Mouse (Mus musculus) heart, embryonic 15.5 days (tissue): Measurements from ENCODE around the gene Prc1. TPM values are rescaled to one million over a fixed set of nuclear protein-coding genes. Genes with fewer than 3 reads are reported as not detected.
A peak's percentile ranks its signal among the peaks of the same experiment; 100 is the strongest.

Experiments used
- ATAC-seq: fragments of 200-750 bp; cut with Nextera tagmentation; replicated peaks from 2 replicates; pipeline ENCODE4 v1.8.0; 2017; ENCODE audit warnings: low read depth, moderate TSS enrichment; ENCODE audit not compliant: insufficient number of reproducible peaks, insufficient read depth, low FRiP score
- H3K27ac ChIP-seq: fragments of 300-500 bp; sonication (generic); 2 replicates; pipeline ENCODE4 v1.5.1; 2015; ENCODE audit warnings: mild to moderate bottlenecking, inconsistent platforms
- H3K27me3 ChIP-seq: fragments of 300-500 bp; sonication (generic); 2 replicates; pipeline ENCODE4 v1.6.1; 2015; ENCODE audit warnings: inconsistent platforms
- H3K36me3 ChIP-seq: fragments of 300-500 bp; sonication (generic); 2 replicates; pipeline ENCODE4 v1.6.1; 2015; ENCODE audit warnings: mild to moderate bottlenecking, inconsistent platforms
- H3K4me1 ChIP-seq: fragments of 300-500 bp; sonication (generic); replicated peaks from 2 replicates; pipeline ENCODE4 v1.6.1; 2015; ENCODE audit warnings: inconsistent platforms
- H3K4me2 ChIP-seq: fragments of 300-500 bp; sonication (generic); 2 replicates; pipeline ENCODE4 v1.6.1; 2015; ENCODE audit warnings: inconsistent platforms, mild to moderate bottlenecking, moderate library complexity
- H3K4me3 ChIP-seq: fragments of 300-500 bp; sonication (generic); 2 replicates; pipeline ENCODE4 v1.5.1; 2015; ENCODE audit warnings: mild to moderate bottlenecking, inconsistent platforms
- H3K9ac ChIP-seq: fragments of 300-500 bp; sonication (generic); 2 replicates; pipeline ENCODE4 v1.6.1; 2015; ENCODE audit warnings: mild to moderate bottlenecking, inconsistent platforms
- H3K9me3 ChIP-seq: fragments of 300-500 bp; sonication (generic); replicated peaks from 2 replicates; pipeline ENCODE4 v1.6.1; 2016; ENCODE audit warnings: inconsistent platforms
- WGBS: fragments of 180-500 bp; shearing (Covaris S2); methylation state at CpG from one replicate; pipeline ENCODE4 v1.1.7; 2015; ENCODE audit warnings: mixed read lengths; 5-methylcytosine and 5-hydroxymethylcytosine counted together
- polyA plus RNA-seq: library from polyadenylated mRNA; unstranded; fragments of >200 nt; fragmentation: Nextera tagmentation; extraction: Ambion mirVana; gene quantifications from 2 replicates; pipeline ENCODE4 v1.2.1, GENCODE M21; 2015

The Prc1 gene
- polyA plus RNA-seq = 125 and 145 TPM in 2 replicates

DNA sequence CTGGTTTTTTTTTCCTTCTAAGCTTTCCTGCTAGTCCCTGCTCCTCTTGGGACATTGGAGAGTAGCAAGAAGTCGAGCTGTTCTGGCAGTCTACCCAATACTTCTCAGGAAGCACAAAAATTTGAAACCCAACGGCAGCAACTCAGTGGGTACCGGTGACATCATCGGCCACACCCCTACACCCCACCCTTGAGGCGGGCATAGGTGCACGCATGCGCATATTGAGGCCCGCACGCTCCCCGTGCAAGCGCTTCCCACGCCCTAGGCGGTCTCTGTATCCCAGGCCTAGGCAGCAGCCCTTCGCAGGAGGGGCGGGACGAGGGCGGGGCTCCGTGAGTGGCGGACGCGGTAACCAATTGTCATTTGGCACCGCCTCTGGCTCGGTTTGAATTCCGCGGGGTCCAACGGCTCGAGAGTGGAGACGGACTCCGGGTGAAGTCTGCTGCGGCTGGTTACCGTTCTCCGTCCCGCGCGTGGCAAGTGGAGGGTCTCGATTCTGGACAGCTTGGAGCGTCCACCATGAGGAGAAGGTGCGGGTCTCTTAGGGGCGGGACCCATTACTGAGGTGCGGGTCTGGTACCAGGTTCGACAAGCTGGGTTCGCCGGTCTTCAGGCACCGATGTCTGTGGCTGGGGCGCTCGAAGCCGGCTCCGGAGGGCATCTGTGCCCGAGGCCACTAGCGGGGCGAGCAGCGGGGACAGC lies at the start of gene Prc1:
Prc1 (plus strand) TSS at position 389 of the 702 bp plus-strand sequence.
- Histone ChIP-seq H3K4me1 (peaks cover 21% of the 10 kb centered on the region), H3K4me2 (peak within 1 kb of the TSS; percentile 73), H3K27me3 (no peaks in the 10 kb centered on the region), H3K4me3 (peak within 1 kb of the TSS; percentile 90), H3K9ac (peak within 1 kb of the TSS; percentile 75), H3K36me3 (peaks cover 12% of the 10 kb centered on the region; the same call in 1 of the 2 replicates), H3K9me3 (no peaks in the 10 kb centered on the region), H3K27ac (peak within 1 kb of the TSS; percentile 85)
- under 1% methylated on average over 52 of the region's 52 CpGs for WGBS
- peak; percentile 99 for ATAC-seq

GRCm38 (mm10) chr7:80244851-80245250 lies 49.4 kb upstream of the Prc1 start:
- WGBS = 92% methylated on average over 4 of the region's 4 CpGs
- ATAC-seq = no peak

GRCm38 (mm10) chr7:80246148-80246721 lies 48.0 kb upstream of the Prc1 start, which contains the start of gene Ttll13:
Gene Ttll13 (plus strand): TSS chr7:80246376.
- under 1% methylated on average over 48 of the region's 48 CpGs for whole genome bisulfite sequencing
- peak within 1 kb of the TSS; percentile 80 for H3K4me2 ChIP-seq
- H3K9ac ChIP-seq = peak within 1 kb of the TSS; percentile 70

More at GRCm38 (mm10) chr7:80244851-80245250, 49.4 kb upstream of the Prc1 start:
- Histone ChIP-seq H3K27ac (no peak overlapping the region), H3K4me3 (no peak overlapping the region), H3K36me3 (peaks cover 3% of the 10 kb centered on the region; the same call in 1 of the 2 replicates), H3K27me3 (no peaks in the 10 kb centered on the region), H3K9ac (no peak overlapping the region), H3K4me2 (no peak overlapping the region), H3K4me1 (peaks cover 8% of the 10 kb centered on the region), H3K9me3 (no peaks in the 10 kb centered on the region)

GRCm38 (mm10) chr7:80246859-80247258 lies 47.4 kb upstream of the Prc1 start:
- H3K4me1 ChIP-seq = peaks cover 8% of the 10 kb centered on the region
- H3K27me3 ChIP-seq = no peaks in the 10 kb centered on the region
- H3K4me3 ChIP-seq = peak overlapping the region; percentile 68
- no peak for ATAC-seq
- H3K4me2 ChIP-seq = peak overlapping the region; percentile 80
- peak overlapping the region; percentile 70; the same call in 1 of the 2 replicates for H3K9ac ChIP-seq
- WGBS = 24% methylated on average over 7 of the region's 7 CpGs
- H3K27ac ChIP-seq = peak overlapping the region; percentile 87
- no peaks in the 10 kb centered on the region for H3K36me3 ChIP-seq
- no peaks in the 10 kb centered on the region for H3K9me3 ChIP-seq

More at GRCm38 (mm10) chr7:80246148-80246721, 48.0 kb upstream of the Prc1 start, which contains the start of gene Ttll13:
- H3K9me3 ChIP-seq = no peaks in the 10 kb centered on the region
- peak; percentile 98 for ATAC-seq
- H3K4me1 ChIP-seq = peaks cover 8% of the 10 kb centered on the region
- H3K27ac ChIP-seq = peak within 1 kb of the TSS; percentile 87
- no peaks in the 10 kb centered on the region; the same call in 1 of the 2 replicates for H3K36me3 ChIP-seq
- peak within 1 kb of the TSS; percentile 68 for H3K4me3 ChIP-seq
- H3K27me3 ChIP-seq = no peaks in the 10 kb centered on the region

- no peak overlapping the region for H3K4me3 ChIP-seq
- no peaks in the 10 kb centered on the region for H3K36me3 ChIP-seq
- H3K4me2 ChIP-seq = no peak overlapping the region
- no peaks in the 10 kb centered on the region for H3K4me1 ChIP-seq
- WGBS = 78% methylated on average over 7 of the region's 7 CpGs
- H3K27me3 ChIP-seq = peaks cover 8% of the 10 kb centered on the region; the same call in 1 of the 2 replicates
- no peak overlapping the region for H3K27ac ChIP-seq
- ATAC-seq = no peak
- no peak overlapping the region for H3K9ac ChIP-seq
- H3K9me3 ChIP-seq = no peaks in the 10 kb centered on the region
These were observed 41.8 kb upstream of the Prc1 start for GRCm38 (mm10) chr7:80252437-80252836.

DNA sequence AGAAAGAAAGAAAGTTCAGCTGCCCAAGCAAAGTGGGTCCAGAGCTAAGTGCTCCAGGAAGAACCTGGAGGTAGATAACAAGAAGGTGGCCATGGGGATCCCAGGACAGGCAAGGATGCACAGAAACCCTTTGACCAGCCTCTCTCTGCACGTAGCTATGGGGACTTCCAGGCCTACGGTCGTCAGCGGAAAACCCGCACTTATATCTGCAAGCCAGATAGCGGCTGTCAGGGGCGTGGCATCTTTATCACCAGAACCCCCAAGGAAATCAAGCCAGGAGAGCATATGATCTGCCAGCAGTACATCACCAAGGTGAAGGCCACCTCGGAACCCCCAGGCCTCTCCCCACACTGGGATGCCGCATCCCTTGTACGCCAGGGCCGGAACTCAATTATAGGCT lies 41.4 kb upstream of the Prc1 start:
- H3K4me2 ChIP-seq = no peak overlapping the region
- H3K4me3 ChIP-seq = no peak overlapping the region
- no peak overlapping the region for H3K27ac ChIP-seq
- WGBS = 66% methylated on average over 11 of the region's 11 CpGs
- H3K27me3 ChIP-seq = peaks cover 8% of the 10 kb centered on the region; the same call in 1 of the 2 replicates
- no peaks in the 10 kb centered on the region for H3K36me3 ChIP-seq
- ATAC-seq = no peak
- no peaks in the 10 kb centered on the region for H3K9me3 ChIP-seq
- no peak overlapping the region for H3K9ac ChIP-seq
- H3K4me1 ChIP-seq = no peaks in the 10 kb centered on the region

DNA sequence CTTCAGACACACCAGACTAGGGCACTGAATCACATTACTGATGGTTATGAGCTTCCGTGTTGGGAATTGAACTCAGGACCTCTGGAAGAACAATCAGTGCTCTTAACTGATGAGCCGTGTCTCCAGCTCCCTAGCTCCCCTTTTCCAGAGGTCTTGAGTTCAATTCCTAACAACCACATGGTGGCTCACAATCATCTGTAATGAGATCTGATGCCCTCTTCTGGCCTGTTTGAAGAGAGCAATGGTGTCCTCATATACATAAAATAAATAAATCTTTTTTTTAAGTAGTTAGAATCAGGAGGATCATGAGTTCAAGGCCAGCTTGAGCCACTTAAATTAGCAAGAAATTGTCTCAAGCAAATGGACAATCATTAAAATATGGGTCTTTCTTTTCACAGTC lies 38.3 kb upstream of the Prc1 start:
- Histone ChIP-seq H3K4me2 (no peak overlapping the region), H3K9ac (no peak overlapping the region), H3K27ac (no peak overlapping the region), H3K4me1 (peaks cover 5% of the 10 kb centered on the region; the same call in 1 of the 2 replicates), H3K27me3 (peaks cover 17% of the 10 kb centered on the region; the same call in 1 of the 2 replicates), H3K36me3 (no peaks in the 10 kb centered on the region), H3K4me3 (no peak overlapping the region), H3K9me3 (no peaks in the 10 kb centered on the region)
- no peak for ATAC-seq
- 67% methylated on average over 2 of the region's 2 CpGs for WGBS

- WGBS = 64% methylated on average over 2 of the region's 2 CpGs
- ATAC-seq = no peak
- no peaks in the 10 kb centered on the region for H3K9me3 ChIP-seq
- no peak overlapping the region for H3K9ac ChIP-seq
- H3K36me3 ChIP-seq = no peaks in the 10 kb centered on the region
- H3K4me3 ChIP-seq = no peak overlapping the region
- no peak overlapping the region for H3K4me2 ChIP-seq
- peaks cover 17% of the 10 kb centered on the region; the same call in 1 of the 2 replicates for H3K27me3 ChIP-seq
- no peak overlapping the region for H3K27ac ChIP-seq
- H3K4me1 ChIP-seq = peaks cover 13% of the 10 kb centered on the region
These were observed 36.5 kb upstream of the Prc1 start for GRCm38 (mm10) chr7:80257706-80258105.

DNA sequence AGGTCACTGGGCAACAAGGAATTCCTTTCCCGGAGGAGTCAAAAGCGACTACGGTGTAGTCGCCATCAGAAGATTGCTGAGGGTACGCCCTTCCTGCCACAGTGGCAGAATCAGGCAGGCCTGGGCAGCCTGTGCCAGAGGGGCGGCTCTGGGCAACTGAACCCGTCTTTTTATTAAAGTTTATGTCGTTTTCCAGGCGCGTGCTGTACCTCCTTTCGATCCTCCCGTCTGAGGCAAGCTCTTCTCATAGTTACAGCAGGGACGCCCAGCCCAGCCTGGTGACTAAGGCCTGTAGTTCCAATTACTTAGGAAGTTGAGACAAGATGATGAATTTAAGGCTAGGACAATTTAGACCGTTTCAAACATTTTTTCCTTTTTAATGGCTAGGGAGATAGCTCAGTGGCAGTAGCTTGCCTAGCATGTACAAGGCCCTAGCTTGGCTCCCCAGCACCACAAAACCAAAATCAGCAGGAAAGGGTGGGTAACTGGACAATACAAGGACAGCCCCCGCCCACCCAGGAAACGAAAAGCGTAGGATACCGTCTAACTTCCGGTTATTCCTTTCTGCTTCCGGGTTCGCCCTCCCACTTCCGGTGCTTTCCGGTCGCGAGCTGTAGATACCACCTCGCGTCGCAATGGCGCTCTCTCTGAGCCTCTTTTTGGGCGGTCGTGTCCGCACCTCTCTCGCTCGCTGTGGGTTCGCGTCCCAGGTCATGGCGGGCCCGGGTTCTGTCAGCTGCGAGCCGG lies 33.5 kb upstream of the Prc1 start, which contains the start of gene Ngrn:
Ngrn (plus strand) TSS at position 591 of the 747 bp plus-strand sequence.
- no peaks in the 10 kb centered on the region for H3K9me3 ChIP-seq
- H3K27me3 ChIP-seq = peaks cover 14% of the 10 kb centered on the region; the same call in 1 of the 2 replicates
- H3K4me2 ChIP-seq = peak within 1 kb of the TSS; percentile 81
- ATAC-seq = peak; percentile 81
- peaks cover 20% of the 10 kb centered on the region for H3K36me3 ChIP-seq
- WGBS = 24% methylated on average over 40 of the region's 40 CpGs
- peak within 1 kb of the TSS; percentile 83 for H3K4me3 ChIP-seq
- peak within 1 kb of the TSS; percentile 81 for H3K9ac ChIP-seq
- H3K4me1 ChIP-seq = peaks cover 13% of the 10 kb centered on the region
- peak within 1 kb of the TSS; percentile 79 for H3K27ac ChIP-seq

GRCm38 (mm10) chr7:80261372-80261990 lies 32.8 kb upstream of the Prc1 start:
- peak overlapping the region; percentile 79 for H3K27ac ChIP-seq

More at GRCm38 (mm10) chr7:80261372-80261990, 32.8 kb upstream of the Prc1 start:
- peak overlapping the region; percentile 81 for H3K9ac ChIP-seq
- H3K36me3 ChIP-seq = peaks cover 25% of the 10 kb centered on the region
- H3K4me2 ChIP-seq = peak overlapping the region; percentile 81
- peaks cover 13% of the 10 kb centered on the region for H3K4me1 ChIP-seq
- H3K9me3 ChIP-seq = no peaks in the 10 kb centered on the region
- peak; percentile 33; the same call in 1 of the 2 replicates for ATAC-seq
- 1% methylated on average over 32 of the region's 32 CpGs for WGBS
- H3K4me3 ChIP-seq = peak overlapping the region; percentile 83
- H3K27me3 ChIP-seq = peaks cover 14% of the 10 kb centered on the region; the same call in 1 of the 2 replicates
